Mouse (Mus musculus): Measurements from ENCODE around the gene Tulp1.

DNA sequence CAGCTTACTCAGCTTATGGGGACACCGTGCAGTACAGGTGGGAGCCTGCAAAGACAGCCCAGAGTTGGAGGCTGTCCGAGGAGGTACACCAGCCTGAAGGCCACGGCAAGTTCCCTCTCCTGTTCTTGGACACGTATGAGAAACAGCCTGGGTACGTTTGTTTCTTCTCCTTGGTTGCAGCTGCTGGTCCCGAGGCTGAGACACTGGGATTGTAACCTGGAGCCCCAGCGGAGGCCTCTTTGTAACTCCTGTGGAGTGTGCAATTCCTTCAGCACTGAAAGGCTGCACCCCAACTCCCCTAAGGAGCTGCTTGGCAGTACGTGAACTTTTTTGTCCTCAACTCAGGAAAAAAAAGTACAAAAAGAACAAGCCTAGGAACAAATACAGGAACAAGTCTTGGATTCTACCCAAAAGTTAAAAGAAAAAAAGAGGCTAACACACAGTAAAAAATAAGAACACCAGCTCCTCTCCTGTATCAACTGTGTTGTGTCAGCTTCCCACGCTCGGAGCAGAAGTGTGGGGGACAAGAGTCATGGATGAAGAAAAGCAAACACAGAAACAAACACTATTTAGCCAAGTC, 46.4 kb upstream of the Tulp1 start:
- TF ChIP-seq CTCF (IDR thresholded peaks at IDR 0.05; ENCODE audit: extremely low read depth, insufficient read length, insufficient replicate concordance, low read depth, low read length) (no peak), POLR2A (IDR thresholded peaks at IDR 0.05; ENCODE audit: low read depth, low read length) (no peak)

Measured in small intestine, adult 2 months (tissue).